Mouse (Mus musculus) liver, embryonic 14.5 days (tissue): ENCODE measurements at regions not wholly inside any gene's neighbourhood (a gene's known extent, or its start where the extent isn't known, plus 50 kb on each side); places are given as distances from the start of the nearest gene placed in this dataset.

Source experiments
- CTCF ChIP-seq: IDR thresholded peaks from 2 replicates; pipeline ENCODE4 v1.5.1; 2016; ENCODE audit warnings: antibody characterized with exemption, low read depth, control low read depth
- EP300 ChIP-seq: IDR thresholded peaks from 2 replicates; pipeline ENCODE4 v1.6.1; 2016; ENCODE audit warnings: antibody characterized with exemption, low read depth

- TF ChIP-seq CTCF, result no peak
- no peak for TF ChIP-seq EP300
Measured at GRCm38 (mm10) chr4:9106778-9107177, 867.9 kb upstream of the Car8 start.
